Mouse (Mus musculus): ENCODE results near the gene Zfp592.

GRCm38 (mm10) chr7:81073273-81073672 lies 79.8 kb downstream of the Zfp592 start:
- TF ChIP-seq POLR2A (IDR thresholded peaks at IDR 0.05; ENCODE audit: borderline replicate concordance, extremely low read depth, insufficient read depth, insufficient read length, poor library complexity, severe bottlenecking) = no peak
- TF ChIP-seq CTCF (IDR thresholded peaks at IDR 0.05; ENCODE audit: borderline replicate concordance, extremely low read depth, insufficient read depth, insufficient read length) = peak; percentile 20; the same call in 1 of the 2 replicates
